Mouse (Mus musculus): Measurements from ENCODE around the gene Idh3b.

- TF ChIP-seq CTCF (conservative IDR thresholded peaks at IDR 0.05; ENCODE audit: insufficient read depth, insufficient read length, low read depth, low read length) (peak; percentile 25), POLR2A (IDR thresholded peaks at IDR 0.05; ENCODE audit: low read depth, low read length) (no peak)
Observed at GRCm38 (mm10) chr2:130246912-130247311, 37.4 kb downstream of the Idh3b start.
